Mouse (Mus musculus): ENCODE results near the gene Gsto2. TPM values are rescaled to one million over a fixed set of nuclear protein-coding genes. Genes with fewer than 3 reads are reported as not detected.
A peak's percentile ranks its signal among the peaks of the same experiment; 100 is the strongest.

Gene Gsto2
- polyA plus RNA-seq, 1 experiment from 2014 or later = 1.1 TPM

DNA sequence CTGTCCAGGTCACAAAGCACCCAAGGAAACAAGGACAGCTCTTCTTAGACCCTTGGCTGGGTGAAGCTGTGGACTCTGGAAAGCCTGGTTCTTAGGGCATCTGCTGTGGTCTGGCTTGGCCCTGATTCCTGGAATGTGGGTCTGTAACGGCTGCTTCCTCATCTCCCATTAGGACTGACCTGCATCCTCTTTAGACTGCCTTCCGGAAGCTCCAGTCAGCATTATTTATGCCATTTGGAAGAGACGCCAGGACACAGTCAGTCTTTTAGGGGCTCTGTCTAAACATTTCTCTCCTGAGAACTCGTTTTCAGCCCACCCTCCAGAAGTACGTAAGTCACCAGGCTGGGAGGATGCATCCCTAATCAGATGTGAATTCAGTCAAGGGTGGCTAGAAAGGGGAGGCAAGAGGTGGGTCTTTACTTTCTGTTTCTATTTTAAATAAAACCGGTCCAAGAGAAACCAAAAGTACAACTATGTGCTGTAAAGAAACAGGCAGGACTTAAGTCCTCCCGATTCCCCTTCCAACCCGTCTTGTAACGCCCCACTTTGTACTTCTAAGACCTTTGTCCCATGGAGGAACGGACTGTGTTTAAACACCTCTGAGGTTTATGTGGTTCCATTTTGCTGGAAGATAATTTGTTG, 25.3 kb downstream of the Gsto2 start:
- H3K27ac ChIP-seq (ENCODE audit: low read length) = peak overlapping the region; percentile 64
- H3K36me3 ChIP-seq (ENCODE audit: control insufficient read depth, insufficient read depth, low read length) = peaks cover 17% of the 10 kb centered on the region
- WGBS = 42% methylated on average over 10 of the region's 10 CpGs
- H3K4me1 ChIP-seq (ENCODE audit: control insufficient read depth, insufficient read depth, low read length) = peaks cover 33% of the 10 kb centered on the region; the same call in 1 of the 2 replicates
- no peaks in the 10 kb centered on the region for H3K9me3 ChIP-seq (ENCODE audit: control insufficient read depth, low read depth, low read length)
- ATAC-seq (ENCODE audit: insufficient number of reproducible peaks, insufficient read depth, low FRiP score, low read depth) = no peak
- H3K4me2 ChIP-seq (replicated peaks; ENCODE audit: low read depth, low read length) = peak overlapping the region; percentile 3; the same call in 1 of the 2 replicates
- no peak overlapping the region for H3K9ac ChIP-seq (replicated peaks; ENCODE audit: low read depth, low read length)
- no peaks in the 10 kb centered on the region for H3K27me3 ChIP-seq (ENCODE audit: control insufficient read depth, insufficient read depth, low read length)
- no peak overlapping the region for H3K4me3 ChIP-seq (ENCODE audit: low read depth, low read length)

DNA sequence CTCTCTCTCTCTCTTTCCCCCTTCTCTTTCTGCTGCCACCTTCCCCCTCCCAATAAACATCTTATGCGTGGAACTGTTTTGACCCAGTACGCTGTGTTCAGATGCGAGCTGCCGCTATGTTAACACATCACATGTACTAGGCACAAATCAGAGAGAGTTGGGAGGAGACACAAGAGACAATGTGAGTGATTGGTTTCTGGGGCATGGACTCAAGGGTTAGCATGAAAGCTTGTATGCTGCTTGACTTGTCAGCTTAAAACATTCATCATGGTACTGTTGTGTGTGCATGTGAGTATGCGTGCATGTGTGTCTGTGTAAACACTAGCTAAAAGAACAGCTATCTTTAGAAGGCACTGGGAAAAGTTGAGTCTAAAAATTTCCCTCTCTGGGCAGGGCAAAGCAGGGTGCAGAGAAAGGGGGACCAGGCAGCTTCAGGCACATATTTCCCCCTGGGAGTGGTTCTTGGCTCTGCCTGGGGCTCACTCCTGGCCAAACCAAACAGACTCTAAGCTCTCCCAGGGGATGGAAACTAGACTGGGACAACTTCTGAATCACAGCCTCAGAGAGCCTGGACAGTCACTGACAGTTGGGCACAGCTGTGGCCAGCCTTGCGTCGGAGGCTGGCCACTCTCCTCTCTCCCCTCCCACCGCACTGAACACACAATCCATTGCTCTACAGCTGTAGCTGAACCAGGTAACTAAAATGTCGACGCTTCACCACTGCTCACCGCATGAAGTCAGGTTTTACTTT, 26.4 kb downstream of the Gsto2 start:
- Histone ChIP-seq H3K4me3 (ENCODE audit: low read depth, low read length) (no peak overlapping the region), H3K27ac (ENCODE audit: low read length) (peak overlapping the region; percentile 64; the same call in 1 of the 2 replicates), H3K36me3 (ENCODE audit: control insufficient read depth, insufficient read depth, low read length) (peaks cover 25% of the 10 kb centered on the region), H3K9me3 (ENCODE audit: control insufficient read depth, low read depth, low read length) (no peaks in the 10 kb centered on the region), H3K4me2 (replicated peaks; ENCODE audit: low read depth, low read length) (no peak overlapping the region), H3K9ac (replicated peaks; ENCODE audit: low read depth, low read length) (no peak overlapping the region), H3K27me3 (ENCODE audit: control insufficient read depth, insufficient read depth, low read length) (no peaks in the 10 kb centered on the region), H3K4me1 (ENCODE audit: control insufficient read depth, insufficient read depth, low read length) (peaks cover 28% of the 10 kb centered on the region; the same call in 1 of the 2 replicates)
- WGBS = 52% methylated on average over 11 of the region's 11 CpGs
- no peak for ATAC-seq (ENCODE audit: insufficient number of reproducible peaks, insufficient read depth, low FRiP score, low read depth)

DNA sequence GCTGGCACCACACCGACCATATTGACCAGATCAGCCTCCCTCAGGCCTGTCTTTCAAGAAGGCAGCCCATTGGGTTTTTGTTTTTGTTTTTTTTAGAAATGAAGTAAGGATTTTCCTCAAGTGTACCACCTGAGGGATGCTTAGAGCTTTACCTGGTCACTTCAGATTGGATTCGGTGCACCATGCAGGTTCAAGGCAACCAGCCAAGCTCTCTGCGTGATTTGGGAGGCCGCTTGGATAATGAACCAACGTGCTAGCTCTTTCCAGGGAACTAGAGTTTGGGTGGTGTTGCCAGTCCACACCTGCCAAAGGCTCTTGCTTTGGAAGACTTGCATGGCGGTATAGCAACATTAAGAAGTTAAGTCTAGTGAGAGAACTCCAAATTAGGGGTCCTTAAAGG, 27.8 kb downstream of the Gsto2 start:
- Histone ChIP-seq H3K4me2 (replicated peaks; ENCODE audit: low read depth, low read length) (no peak overlapping the region), H3K27me3 (ENCODE audit: control insufficient read depth, insufficient read depth, low read length) (no peaks in the 10 kb centered on the region), H3K9me3 (ENCODE audit: control insufficient read depth, low read depth, low read length) (no peaks in the 10 kb centered on the region), H3K27ac (ENCODE audit: low read length) (no peak overlapping the region), H3K4me1 (ENCODE audit: control insufficient read depth, insufficient read depth, low read length) (peaks cover 26% of the 10 kb centered on the region; the same call in 1 of the 2 replicates), H3K36me3 (ENCODE audit: control insufficient read depth, insufficient read depth, low read length) (peaks cover 29% of the 10 kb centered on the region), H3K9ac (replicated peaks; ENCODE audit: low read depth, low read length) (no peak overlapping the region), H3K4me3 (ENCODE audit: low read depth, low read length) (no peak overlapping the region)
- ATAC-seq (ENCODE audit: insufficient number of reproducible peaks, insufficient read depth, low FRiP score, low read depth) = no peak
- WGBS = 91% methylated on average over 6 of the region's 6 CpGs

DNA sequence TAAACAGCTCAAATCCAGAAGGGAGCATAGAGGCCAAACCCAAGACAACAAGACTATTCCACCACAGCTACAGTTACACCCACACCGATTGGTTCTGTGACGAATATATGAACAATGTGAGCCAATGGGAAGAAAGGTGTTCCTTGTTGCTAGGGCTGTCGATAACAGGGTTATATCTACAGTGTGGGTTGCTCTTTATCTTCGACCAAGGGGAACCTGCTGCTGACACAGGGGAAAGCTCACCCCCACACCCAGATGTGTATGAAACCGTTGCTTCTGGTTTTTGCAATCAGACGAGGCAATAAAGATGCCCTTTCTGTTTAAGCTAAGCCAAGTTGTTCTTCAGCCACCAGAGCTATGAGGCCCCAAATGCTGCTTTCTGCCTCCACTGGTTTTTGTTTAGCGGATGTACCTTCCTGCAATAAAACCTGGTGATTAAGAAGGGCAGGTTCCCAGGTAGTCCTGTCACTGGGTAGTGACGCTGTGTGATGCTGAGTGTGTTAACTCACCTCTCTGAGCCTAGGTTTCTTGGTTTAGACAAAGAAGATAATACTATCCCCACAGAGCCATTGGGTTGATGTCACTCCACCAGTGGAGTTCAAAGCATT, 33.2 kb downstream of the Gsto2 start:
- H3K4me1 ChIP-seq (ENCODE audit: control insufficient read depth, insufficient read depth, low read length) = peaks cover 4% of the 10 kb centered on the region; the same call in 1 of the 2 replicates
- peaks cover 24% of the 10 kb centered on the region for H3K36me3 ChIP-seq (ENCODE audit: control insufficient read depth, insufficient read depth, low read length)
- H3K4me3 ChIP-seq (ENCODE audit: low read depth, low read length) = no peak overlapping the region
- H3K27ac ChIP-seq (ENCODE audit: low read length) = no peak overlapping the region
- no peak for ATAC-seq (ENCODE audit: insufficient number of reproducible peaks, insufficient read depth, low FRiP score, low read depth)
- H3K27me3 ChIP-seq (ENCODE audit: control insufficient read depth, insufficient read depth, low read length) = no peaks in the 10 kb centered on the region
- 88% methylated on average over 8 of the region's 8 CpGs for WGBS
- H3K4me2 ChIP-seq (replicated peaks; ENCODE audit: low read depth, low read length) = no peak overlapping the region
- no peaks in the 10 kb centered on the region for H3K9me3 ChIP-seq (ENCODE audit: control insufficient read depth, low read depth, low read length)
- no peak overlapping the region for H3K9ac ChIP-seq (replicated peaks; ENCODE audit: low read depth, low read length)

DNA sequence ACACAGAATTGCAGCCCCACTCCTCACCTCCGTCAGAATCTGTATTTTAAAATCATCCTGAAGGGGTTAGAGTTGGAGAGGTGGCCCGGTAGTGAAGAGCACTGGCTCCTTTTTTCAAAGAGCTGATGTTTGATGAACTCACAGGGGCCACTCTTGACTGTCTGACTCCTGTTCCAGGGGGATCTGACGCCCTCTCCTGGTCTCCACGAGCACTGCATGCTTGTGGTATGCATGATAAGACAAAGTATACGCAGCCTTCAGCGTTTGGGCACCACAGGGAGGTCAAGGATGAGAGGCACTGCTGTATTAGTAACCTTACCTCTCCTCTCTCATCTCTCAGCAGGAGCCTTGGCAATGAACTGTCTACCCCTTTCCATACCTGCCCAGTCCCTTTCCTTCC, 34.7 kb downstream of the Gsto2 start:
- no peaks in the 10 kb centered on the region for H3K27me3 ChIP-seq (ENCODE audit: control insufficient read depth, insufficient read depth, low read length)
- no peak for ATAC-seq (ENCODE audit: insufficient number of reproducible peaks, insufficient read depth, low FRiP score, low read depth)
- no peak overlapping the region for H3K9ac ChIP-seq (replicated peaks; ENCODE audit: low read depth, low read length)
- H3K4me3 ChIP-seq (ENCODE audit: low read depth, low read length) = no peak overlapping the region
- no peak overlapping the region for H3K4me2 ChIP-seq (replicated peaks; ENCODE audit: low read depth, low read length)
- no peaks in the 10 kb centered on the region for H3K9me3 ChIP-seq (ENCODE audit: control insufficient read depth, low read depth, low read length)
- peaks cover 4% of the 10 kb centered on the region; the same call in 1 of the 2 replicates for H3K4me1 ChIP-seq (ENCODE audit: control insufficient read depth, insufficient read depth, low read length)
- no peak overlapping the region for H3K27ac ChIP-seq (ENCODE audit: low read length)
- 63% methylated on average over 6 of the region's 6 CpGs for WGBS
- peaks cover 18% of the 10 kb centered on the region for H3K36me3 ChIP-seq (ENCODE audit: control insufficient read depth, insufficient read depth, low read length)

DNA sequence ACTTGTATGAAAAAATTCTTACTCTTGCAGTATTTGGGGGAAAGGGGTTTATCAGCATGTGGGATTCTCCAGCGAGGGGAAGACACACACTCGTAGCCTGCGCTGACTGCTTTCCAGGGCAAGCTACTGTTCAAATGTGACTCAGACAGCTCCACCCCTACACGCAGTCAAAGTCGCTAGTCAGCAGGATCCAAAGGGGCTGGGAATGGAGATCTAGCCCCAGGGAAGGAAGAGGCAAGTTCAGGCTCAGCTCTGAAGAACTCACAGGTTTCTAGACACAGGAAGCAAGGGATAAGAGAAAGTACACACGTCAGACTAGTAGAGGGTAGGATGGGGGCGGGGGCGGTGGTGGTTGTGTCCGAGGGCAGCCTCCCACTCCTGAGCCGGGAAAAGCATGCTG, 35.2 kb downstream of the Gsto2 start:
- H3K4me2 ChIP-seq (replicated peaks; ENCODE audit: low read depth, low read length) = no peak overlapping the region
- no peaks in the 10 kb centered on the region for H3K9me3 ChIP-seq (ENCODE audit: control insufficient read depth, low read depth, low read length)
- no peak for ATAC-seq (ENCODE audit: insufficient number of reproducible peaks, insufficient read depth, low FRiP score, low read depth)
- H3K4me1 ChIP-seq (ENCODE audit: control insufficient read depth, insufficient read depth, low read length) = peaks cover 4% of the 10 kb centered on the region; the same call in 1 of the 2 replicates
- H3K27me3 ChIP-seq (ENCODE audit: control insufficient read depth, insufficient read depth, low read length) = no peaks in the 10 kb centered on the region
- 79% methylated on average over 10 of the region's 10 CpGs for WGBS
- H3K4me3 ChIP-seq (ENCODE audit: low read depth, low read length) = no peak overlapping the region
- H3K9ac ChIP-seq (replicated peaks; ENCODE audit: low read depth, low read length) = no peak overlapping the region
- H3K36me3 ChIP-seq (ENCODE audit: control insufficient read depth, insufficient read depth, low read length) = peaks cover 12% of the 10 kb centered on the region
- no peak overlapping the region for H3K27ac ChIP-seq (ENCODE audit: low read length)

DNA sequence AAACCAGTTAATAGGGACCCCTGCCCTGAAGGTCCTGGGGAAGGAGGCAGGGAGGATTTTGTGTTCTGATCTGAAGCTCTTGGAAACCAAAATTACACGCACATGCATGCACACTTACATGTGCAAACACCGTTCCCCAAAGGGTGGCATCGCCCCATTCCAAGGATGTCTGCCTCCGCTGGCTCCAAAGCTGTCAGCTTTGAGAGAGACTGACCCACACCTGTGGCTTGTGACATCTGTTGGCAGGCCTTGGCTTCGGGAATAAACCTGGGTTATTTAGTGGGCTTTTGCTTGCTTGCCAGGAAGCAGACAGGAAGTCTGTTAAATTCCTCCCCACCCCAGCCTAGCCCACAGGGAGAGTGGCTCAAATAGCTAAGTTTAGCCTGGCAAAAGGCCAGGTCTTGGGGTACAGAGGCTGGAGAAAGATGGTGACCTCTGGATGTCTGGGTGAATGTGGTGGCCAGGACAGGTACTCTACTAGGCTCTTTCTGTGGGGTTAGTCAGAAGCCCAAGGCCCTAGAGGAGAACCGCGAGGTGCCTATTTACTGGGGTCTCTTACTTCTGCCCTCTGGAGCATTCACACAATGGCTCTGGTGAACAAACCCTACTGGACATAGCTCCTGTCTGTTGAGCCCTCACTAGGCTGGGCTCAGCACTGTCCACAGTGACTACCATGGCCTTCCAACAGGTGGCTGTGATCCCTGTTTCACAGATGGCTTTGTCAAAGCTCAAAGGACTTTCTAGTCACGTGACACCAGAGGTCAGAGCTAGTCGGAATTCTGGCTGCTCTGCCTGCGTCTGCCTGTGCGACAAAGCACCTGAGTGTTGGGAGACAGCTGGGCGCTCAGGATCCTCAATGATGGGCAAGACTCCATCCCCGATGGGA, 37.2 kb downstream of the Gsto2 start:
- no peaks in the 10 kb centered on the region for H3K27me3 ChIP-seq (ENCODE audit: control insufficient read depth, insufficient read depth, low read length)
- ATAC-seq (ENCODE audit: insufficient number of reproducible peaks, insufficient read depth, low FRiP score, low read depth) = no peak
- H3K9me3 ChIP-seq (ENCODE audit: control insufficient read depth, low read depth, low read length) = no peaks in the 10 kb centered on the region
- 63% methylated on average over 13 of the region's 13 CpGs for WGBS
- no peak overlapping the region for H3K9ac ChIP-seq (replicated peaks; ENCODE audit: low read depth, low read length)
- H3K36me3 ChIP-seq (ENCODE audit: control insufficient read depth, insufficient read depth, low read length) = no peaks in the 10 kb centered on the region; the same call in 1 of the 2 replicates
- no peak overlapping the region for H3K4me3 ChIP-seq (ENCODE audit: low read depth, low read length)
- H3K4me1 ChIP-seq (ENCODE audit: control insufficient read depth, insufficient read depth, low read length) = peaks cover 4% of the 10 kb centered on the region; the same call in 1 of the 2 replicates
- no peak overlapping the region for H3K4me2 ChIP-seq (replicated peaks; ENCODE audit: low read depth, low read length)
- no peak overlapping the region for H3K27ac ChIP-seq (ENCODE audit: low read length)

DNA sequence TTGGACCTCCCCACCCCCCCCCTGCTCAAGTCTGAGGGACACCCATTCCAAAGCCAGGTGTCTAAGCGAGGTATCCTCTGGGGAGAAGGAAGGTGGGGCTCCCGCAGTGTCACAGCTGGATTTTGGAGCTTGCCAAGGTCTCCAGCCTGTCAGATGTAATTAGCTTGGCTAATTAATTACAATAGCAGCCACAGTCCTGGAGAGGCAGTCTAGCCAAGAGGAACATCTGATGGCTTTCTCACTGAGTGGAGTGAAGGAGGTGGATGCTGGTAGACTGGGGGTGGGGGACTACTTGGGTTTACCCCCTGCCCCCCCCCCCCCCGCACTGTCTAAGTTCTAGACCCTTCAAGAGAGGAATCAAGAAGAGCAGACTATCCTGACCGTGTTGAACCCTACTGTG, 38.3 kb downstream of the Gsto2 start:
- 64% methylated on average over 4 of the region's 4 CpGs for WGBS
- no peak for ATAC-seq (ENCODE audit: insufficient number of reproducible peaks, insufficient read depth, low FRiP score, low read depth)

More for the DNA sequence above, 38.3 kb downstream of the Gsto2 start:
- Histone ChIP-seq H3K36me3 (ENCODE audit: control insufficient read depth, insufficient read depth, low read length) (no peaks in the 10 kb centered on the region), H3K4me2 (replicated peaks; ENCODE audit: low read depth, low read length) (no peak overlapping the region), H3K4me1 (ENCODE audit: control insufficient read depth, insufficient read depth, low read length) (peaks cover 7% of the 10 kb centered on the region; the same call in 1 of the 2 replicates), H3K9ac (replicated peaks; ENCODE audit: low read depth, low read length) (no peak overlapping the region), H3K27ac (ENCODE audit: low read length) (no peak overlapping the region), H3K9me3 (ENCODE audit: control insufficient read depth, low read depth, low read length) (no peaks in the 10 kb centered on the region), H3K27me3 (ENCODE audit: control insufficient read depth, insufficient read depth, low read length) (no peaks in the 10 kb centered on the region), H3K4me3 (ENCODE audit: low read depth, low read length) (no peak overlapping the region)
